Mouse (Mus musculus) MEL (cell line): Measurements from ENCODE around the gene Olfr523.

Experiments
- CHD2 ChIP-seq: IDR thresholded peaks from 2 replicates; pipeline ENCODE4 v1.6.1; 2011; ENCODE audit warnings: low read length, improper control_type of control experiment
- CTCF ChIP-seq, 3 experiments: IDR thresholded peaks in 2 of 3; conservative IDR thresholded peaks in 1 of 3; 2 replicates each; pipeline ENCODE4 v1.5.1; 2011 to 2012; ENCODE audit warnings: low read length in 3 of 3, low read depth in 2 of 3, mild to moderate bottlenecking in 2 of 3, improper control_type of control experiment in 1 of 3, inconsistent platforms in 1 of 3, mixed read lengths in 1 of 3, moderate library complexity in 1 of 3; ENCODE audit not compliant: control insufficient read depth in 1 of 3, insufficient read depth in 1 of 3, poor library complexity in 1 of 3, severe bottlenecking in 1 of 3
- EP300 ChIP-seq, 2 experiments: IDR thresholded peaks; 2 replicates each; pipeline ENCODE4 v1.6.1; 2011; ENCODE audit warnings: improper control_type of control experiment in 2 of 2, low read length in 2 of 2, low read depth in 1 of 2, mild to moderate bottlenecking in 1 of 2
- GATA1 ChIP-seq: IDR thresholded peaks from 2 replicates; pipeline ENCODE4 v1.6.1; 2011; ENCODE audit warnings: low read depth, low read length, improper control_type of control experiment
- HCFC1 ChIP-seq: IDR thresholded peaks from 2 replicates; pipeline ENCODE4 v1.6.1; 2012; ENCODE audit warnings: low read depth, mild to moderate bottlenecking, inconsistent platforms, low read length, improper control_type of control experiment, moderate library complexity
- MAZ ChIP-seq: IDR thresholded peaks from 2 replicates; pipeline ENCODE4 v1.6.1; 2012; ENCODE audit warnings: low read depth, mild to moderate bottlenecking, inconsistent platforms, low read length, improper control_type of control experiment
- MYC ChIP-seq: IDR thresholded peaks from 2 replicates; pipeline ENCODE4 v1.6.1; 2011; ENCODE audit warnings: low read depth, mild to moderate bottlenecking, low read length, improper control_type of control experiment, moderate library complexity
- NELFE ChIP-seq: IDR thresholded peaks from 2 replicates; pipeline ENCODE4 v1.6.1; 2011; ENCODE audit warnings: low read depth, low read length, improper control_type of control experiment
- POLR2A ChIP-seq, 2 experiments: IDR thresholded peaks; 2 replicates each; pipeline ENCODE4 v1.6.1; 2011 to 2012; ENCODE audit warnings: low read length in 2 of 2, mild to moderate bottlenecking in 2 of 2, control low read depth in 1 of 2, improper control_type of control experiment in 1 of 2, low read depth in 1 of 2, moderate library complexity in 1 of 2; ENCODE audit not compliant: control insufficient read depth in 1 of 2, insufficient read depth in 1 of 2, poor library complexity in 1 of 2
- POLR2AphosphoS2 ChIP-seq: IDR thresholded peaks from 2 replicates; pipeline ENCODE4 v1.6.1; 2011; ENCODE audit warnings: low read length, improper control_type of control experiment
- SMC3 ChIP-seq: IDR thresholded peaks from 2 replicates; pipeline ENCODE4 v1.6.1; 2011; ENCODE audit warnings: low read depth, low read length, improper control_type of control experiment
- TAL1 ChIP-seq: IDR thresholded peaks from 2 replicates; pipeline ENCODE4 v1.6.1; 2012; ENCODE audit warnings: mild to moderate bottlenecking, inconsistent platforms, low read length, moderate library complexity, mixed read lengths
- USF1 ChIP-seq: IDR thresholded peaks from 2 replicates; pipeline ENCODE4 v1.6.1; 2014; ENCODE audit warnings: low read depth, mild to moderate bottlenecking, inconsistent platforms, low read length, improper control_type of control experiment, moderate library complexity

GRCm38 (mm10) chr7:140179176-140179575 is 6.2 kb downstream of the Olfr523 start:
- TF ChIP-seq EP300 (IDR thresholded peaks at IDR 0.05; ENCODE audit: low read depth in 1 of 2, low read length in 2 of 2): no peak
- no peak for TF ChIP-seq MAZ
- no peak for TF ChIP-seq POLR2A (IDR thresholded peaks at IDR 0.05; ENCODE audit: control insufficient read depth in 1 of 2, insufficient read depth in 1 of 2, low read depth in 1 of 2, low read length in 2 of 2, poor library complexity in 1 of 2)
- TF ChIP-seq USF1: no peak
- TF ChIP-seq CHD2: no peak
- TF ChIP-seq TAL1: no peak
- TF ChIP-seq CTCF (IDR thresholded peaks at IDR 0.05 in 2 of 3, conservative IDR thresholded peaks at IDR 0.05 in 1 of 3; ENCODE audit: control insufficient read depth in 1 of 3, insufficient read depth in 1 of 3, low read depth in 2 of 3, low read length in 3 of 3, poor library complexity in 1 of 3, severe bottlenecking in 1 of 3): no peak
- no peak for TF ChIP-seq POLR2AphosphoS2
- no peak for TF ChIP-seq MYC
- TF ChIP-seq HCFC1: no peak
- no peak for TF ChIP-seq SMC3
- TF ChIP-seq GATA1: no peak
- TF ChIP-seq NELFE: no peak
